Mouse (Mus musculus) intestine, embryonic 16.5 days (tissue): ENCODE data around the gene Mmp10. TPM values are rescaled to one million over a fixed set of nuclear protein-coding genes. Genes with fewer than 3 reads are reported as not detected.

Source experiments
- polyA plus RNA-seq: library from polyadenylated mRNA; unstranded; fragments of >200 nt; fragmentation: Nextera tagmentation; extraction: Ambion mirVana; gene quantifications from 2 replicates; pipeline ENCODE4 v1.2.1, GENCODE M21; 2015

Mmp10 gene
- polyA plus RNA-seq, 1 experiment from 2014 or later: 0.37 TPM

Other genes with a start within 250 kb of the Mmp10 start
- gene Mmp13, start 229.8 kb upstream of the Mmp10 start, polyA plus RNA-seq: 1.3 and 1.5 TPM in 2 replicates
- 0.16 TPM in 2 replicates for gene Mmp12, start 158.0 kb upstream of the Mmp10 start, polyA plus RNA-seq
- gene Mmp1b, start 114.3 kb upstream of the Mmp10 start, polyA plus RNA-seq: not detected in 2 replicates
- gene Mmp3, start 56.5 kb upstream of the Mmp10 start, polyA plus RNA-seq: 0.07 TPM in 1 of 2 replicates, not detected in the other
- 0.44 and 0.95 TPM in 2 replicates for gene Mmp8, start 56.1 kb downstream of the Mmp10 start, polyA plus RNA-seq
- gene Mmp27, start 69.0 kb downstream of the Mmp10 start, polyA plus RNA-seq: not detected in 2 replicates
- 0.22 and 0.24 TPM in 2 replicates for gene Mmp20, start 125.9 kb downstream of the Mmp10 start, polyA plus RNA-seq
- 1.3 and 1.9 TPM in 2 replicates for gene Mmp7, start 189.7 kb downstream of the Mmp10 start, polyA plus RNA-seq